Mouse (Mus musculus) frontal cortex, postnatal 25 days (tissue): ENCODE data around the gene Zfp617.
"Not testable (repeated sequence)": the region's sequence is repeated elsewhere in the genome, so short reads cannot be mapped to it uniquely, and the experiment has no call there.

Experiments
- DNase-seq, 2 experiments: peaks; one replicate each; pipeline ENCODE4 v3.0.0; 2022; ENCODE audit warnings: low spot score in 2 of 2

The Zfp617 gene

GRCm38 (mm10) chr8:71908309-71909261, at the start of gene Zfp617, which contains the start of gene Zfp882:
Zfp617 (plus strand) TSS chr8:71908635.
Zfp882 (plus strand) TSS chr8:71908608.
- peak; percentile 78 to 84 for DNase-seq

- DNase-seq = not testable (repeated sequence)
These were observed 46.9 kb upstream of the Zfp617 start for GRCm38 (mm10) chr8:71861551-71861950.

DNA sequence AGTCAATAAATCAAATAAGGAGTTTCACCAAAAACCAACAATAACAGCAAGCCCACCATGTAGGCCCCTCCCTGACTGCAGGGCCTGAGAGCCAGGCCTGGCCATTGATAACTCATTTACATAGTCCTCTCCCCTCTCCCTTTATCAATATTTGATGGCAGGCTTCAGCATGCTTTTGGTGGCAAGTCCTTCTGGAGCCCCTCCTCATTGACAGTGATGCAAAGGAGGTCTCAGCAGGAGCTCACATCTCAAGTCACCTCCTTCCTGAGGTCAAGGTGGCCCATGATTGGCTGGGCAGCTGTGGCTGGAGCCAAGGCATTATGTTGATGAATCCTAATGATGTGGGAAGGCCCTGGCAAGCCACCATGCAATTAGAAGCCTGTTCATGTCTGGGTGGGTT, 46.4 kb upstream of the Zfp617 start:
- DNase-seq = not testable (repeated sequence)

GRCm38 (mm10) chr8:71881618-71882274, 26.7 kb upstream of the Zfp617 start, which contains the start of gene Zfp709:
Zfp709 (plus strand) TSS chr8:71882019.
- DNase-seq = peak; percentile 48 to 49

DNA sequence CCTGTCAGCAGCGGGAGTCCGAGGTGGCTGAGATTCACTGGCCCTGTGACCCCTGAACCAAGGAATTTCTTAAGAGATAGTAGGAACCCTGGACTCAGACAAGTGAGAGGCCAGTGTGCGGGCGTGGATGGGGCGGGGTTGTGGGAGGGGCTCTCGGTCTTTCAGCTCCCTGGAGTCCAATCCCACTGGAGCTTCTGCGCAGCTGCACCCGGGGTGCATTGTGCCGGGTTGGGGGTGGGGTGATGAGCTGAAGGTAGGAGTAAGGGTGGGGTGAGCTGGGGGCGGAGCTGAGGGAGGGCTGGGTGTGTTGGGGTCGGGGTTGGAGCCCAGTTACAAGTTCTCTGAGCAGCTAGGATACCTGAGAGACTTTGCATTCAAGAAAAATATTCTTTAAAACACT, 7.8 kb upstream of the Zfp617 start:
- not testable (repeated sequence) for DNase-seq

- not testable (repeated sequence) for DNase-seq
These were observed 5.4 kb upstream of the Zfp617 start for GRCm38 (mm10) chr8:71903084-71903483.

DNA sequence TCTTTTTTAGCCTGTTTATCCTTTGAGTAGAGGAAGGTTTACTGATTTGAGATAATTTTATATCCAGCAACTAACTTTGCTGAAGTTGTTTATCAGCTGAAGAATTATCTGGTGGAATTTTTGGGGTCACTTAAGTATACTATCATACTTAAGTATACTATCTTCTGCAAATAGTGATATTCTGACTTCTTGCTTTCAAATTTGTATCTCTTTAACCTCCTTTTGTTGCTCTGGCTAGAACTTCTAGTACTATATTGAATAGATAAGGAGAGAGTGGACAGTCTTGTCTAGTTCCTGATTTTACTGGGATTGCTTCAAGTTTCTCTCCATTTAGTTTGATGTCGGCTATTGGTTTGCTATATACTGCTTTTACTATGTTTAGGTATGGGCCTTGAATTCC, 1.6 kb upstream of the Zfp617 start:
- DNase-seq = no peak

- no peak for DNase-seq
These were observed 607 bp upstream of the Zfp617 start for GRCm38 (mm10) chr8:71907798-71908257.

- DNase-seq = no peak
These were observed 3.9 kb downstream of the Zfp617 start for GRCm38 (mm10) chr8:71912286-71912685.

DNA sequence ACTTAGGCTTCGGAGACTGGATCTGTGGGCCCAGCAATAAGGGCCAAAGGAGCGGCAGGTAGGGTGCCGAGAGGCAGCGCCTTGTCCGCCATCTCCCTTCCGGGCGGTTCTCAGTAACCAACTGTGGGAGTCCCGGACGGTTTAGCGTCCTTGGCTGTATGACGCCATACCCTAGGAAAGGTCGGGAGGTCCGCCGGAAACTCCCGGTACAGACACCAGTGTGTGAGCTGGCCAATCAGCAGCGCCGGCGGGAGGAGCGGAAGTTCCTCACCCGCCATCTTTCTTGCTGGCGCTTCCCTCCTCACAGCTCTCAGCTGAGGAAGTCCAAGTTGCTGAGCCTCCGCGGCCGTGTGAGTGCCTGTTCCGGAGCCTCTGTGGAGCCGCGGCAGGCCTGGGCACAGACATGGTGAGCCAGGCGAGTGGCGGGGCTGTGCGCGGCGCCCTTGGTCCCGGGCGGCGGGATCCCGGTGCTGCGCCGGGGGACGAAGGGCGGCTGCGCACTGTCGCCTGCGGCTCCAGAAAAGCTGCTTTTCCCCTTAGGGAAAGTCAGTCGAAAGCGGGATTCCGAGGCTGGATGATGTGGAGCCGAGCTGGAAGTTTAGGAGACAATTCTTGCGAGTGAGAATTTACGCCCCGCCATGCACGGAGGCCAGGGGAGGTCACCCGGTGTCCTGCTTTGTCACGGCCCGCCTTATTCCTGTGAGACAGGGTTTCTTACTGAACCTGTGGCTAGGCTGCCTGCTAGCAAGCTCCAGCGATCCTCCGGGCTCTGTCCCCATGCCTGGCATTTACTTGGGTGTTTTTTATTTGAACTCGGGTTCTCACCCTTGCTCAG, 14.3 kb downstream of the Zfp617 start:
- peak; percentile 89 to 90 for DNase-seq

DNA sequence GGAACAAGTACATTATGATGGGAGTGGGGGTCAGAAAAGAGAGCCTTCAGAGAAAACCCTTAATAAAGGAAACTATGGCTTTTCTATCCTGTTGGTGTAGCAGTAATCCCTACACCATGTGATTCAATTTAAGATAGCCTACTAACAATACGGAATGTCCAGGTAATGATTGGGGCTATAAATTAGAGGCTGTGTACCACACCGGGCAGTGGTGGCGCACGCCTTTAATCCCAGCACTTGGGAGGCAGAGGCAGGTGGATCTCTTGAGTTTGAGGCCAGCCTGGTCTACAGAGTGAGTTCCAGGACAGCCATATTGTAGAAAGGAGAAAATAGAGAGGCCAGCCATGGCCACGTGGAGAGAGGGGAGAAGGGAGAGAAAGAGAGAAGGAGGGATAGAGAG, 17.4 kb downstream of the Zfp617 start:
- no peak for DNase-seq

DNA sequence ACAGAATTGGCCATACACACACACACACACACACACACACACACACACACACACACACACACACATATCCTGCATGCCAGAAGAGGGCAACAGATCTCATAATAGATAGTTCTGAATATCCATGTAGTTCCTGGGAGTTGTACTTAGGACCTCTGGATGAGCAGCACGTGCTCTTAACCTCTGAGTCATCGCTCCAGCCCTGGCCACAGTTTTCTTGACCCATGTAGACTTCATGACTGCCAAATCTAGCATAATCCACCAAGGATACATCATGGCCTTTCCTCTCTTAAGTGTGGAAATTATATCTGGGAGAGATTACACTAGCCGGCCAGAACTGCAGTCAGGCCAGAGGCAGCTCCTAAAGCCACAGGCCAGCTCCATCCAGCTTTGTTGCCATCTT, 18.1 kb downstream of the Zfp617 start:
- DNase-seq = no peak

DNA sequence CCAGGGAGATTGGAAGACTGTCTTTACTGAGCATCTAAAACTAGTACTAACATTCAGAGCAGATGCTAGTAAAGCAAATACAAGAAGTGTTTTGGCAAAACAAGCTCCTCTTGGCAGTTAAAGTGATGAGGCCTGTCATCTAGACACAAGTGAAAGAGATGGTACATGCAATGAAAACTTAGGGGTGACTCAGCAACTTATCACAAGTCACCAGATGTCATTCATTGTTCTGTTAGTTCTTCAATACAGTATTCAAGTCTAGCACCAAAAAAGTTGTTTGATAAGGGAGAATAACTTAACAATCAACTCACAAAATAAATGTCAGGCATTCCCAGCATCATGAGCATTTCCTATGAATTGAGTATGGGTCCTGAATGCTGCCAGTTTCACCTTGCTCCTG, 19.3 kb downstream of the Zfp617 start:
- no peak for DNase-seq

- not testable (repeated sequence) for DNase-seq
These were observed 29.6 kb downstream of the Zfp617 start for GRCm38 (mm10) chr8:71938037-71938436.

DNA sequence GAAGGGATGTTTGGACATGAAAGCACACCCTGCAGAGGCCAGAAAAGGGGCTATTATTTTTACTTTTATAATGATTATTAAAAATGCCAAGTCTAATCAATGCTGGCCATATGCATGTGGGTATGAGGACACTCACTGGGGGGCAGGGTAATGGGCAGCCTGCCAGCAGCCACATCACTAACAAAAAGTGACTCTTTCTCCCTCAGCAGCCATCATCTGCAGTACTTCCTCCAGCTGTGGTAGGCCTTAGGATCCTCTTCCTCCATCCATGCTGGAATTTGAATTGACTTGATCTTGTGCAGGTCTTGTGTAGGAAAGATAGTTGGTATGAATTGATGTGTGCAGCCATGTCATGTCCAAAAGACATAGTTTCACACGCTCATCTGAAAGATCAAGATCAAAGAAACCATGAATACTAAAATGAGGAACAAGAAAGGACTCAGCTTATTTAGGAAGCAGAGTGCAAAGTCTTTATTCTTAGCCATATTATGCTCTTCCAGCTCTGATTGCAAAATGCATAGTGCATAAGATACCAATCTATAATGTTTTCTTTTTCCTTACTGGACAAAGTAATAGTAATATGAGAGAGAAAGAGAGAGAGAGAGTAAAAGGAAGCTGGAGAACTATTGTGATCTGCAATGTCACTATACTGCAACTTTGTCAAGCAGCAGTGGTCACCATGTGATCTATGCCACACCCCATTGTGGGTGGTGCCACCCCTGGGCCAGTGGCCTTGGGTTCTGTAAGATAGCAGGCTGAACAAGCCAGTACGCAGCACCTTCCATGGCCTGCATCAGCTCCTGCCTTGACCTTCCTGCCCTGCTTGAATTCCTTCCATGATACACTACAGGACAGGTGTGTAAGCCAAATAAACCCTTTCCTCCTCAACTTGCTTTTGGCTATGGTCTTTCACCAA, 32.1 kb downstream of the Zfp617 start:
- DNase-seq = no peak

- DNase-seq = no peak
These were observed 33.3 kb downstream of the Zfp617 start for GRCm38 (mm10) chr8:71941776-71942175.

GRCm38 (mm10) chr8:71948624-71949023, 40.2 kb downstream of the Zfp617 start:
- DNase-seq = no peak

- peak; percentile 99 for DNase-seq
These were observed 42.2 kb downstream of the Zfp617 start, which contains the start of gene Zfp961 for GRCm38 (mm10) chr8:71950482-71951221. Zfp961 (plus strand) TSS chr8:71951038.

GRCm38 (mm10) chr8:71951436-71952161, 43.2 kb downstream of the Zfp617 start:
- no peak for DNase-seq
